Mouse (Mus musculus) kidney, adult 2 months (tissue): Measurements from ENCODE around the gene Eef1akmt3. TPM values are rescaled to one million over a fixed set of nuclear protein-coding genes. Genes with fewer than 3 reads are reported as not detected.

Source experiments
- DNase-seq: peaks from one replicate; pipeline ENCODE4 v3.0.0; 2021
- H3K27ac ChIP-seq: fragments of 200-500 bp; 2 replicates; pipeline ENCODE4 v1.5.1; 2012; ENCODE audit warnings: low read depth, low read length, control low read depth, inconsistent platforms; ENCODE audit not compliant: insufficient read depth
- H3K27me3 ChIP-seq: fragments of 200-500 bp; replicated peaks from 2 replicates; pipeline ENCODE4 v1.6.1; 2012; ENCODE audit warnings: mild to moderate bottlenecking, moderate library complexity, low read length, inconsistent platforms; ENCODE audit not compliant: control insufficient read depth, insufficient read depth
- H3K36me3 ChIP-seq: fragments of 200-500 bp; 2 replicates; pipeline ENCODE4 v1.6.1; 2012; ENCODE audit warnings: mild to moderate bottlenecking, moderate library complexity, low read length, inconsistent platforms; ENCODE audit not compliant: control insufficient read depth, insufficient read depth
- H3K4me1 ChIP-seq: fragments of 200-500 bp; 2 replicates; pipeline ENCODE4 v1.6.1; 2011; ENCODE audit warnings: low read length; ENCODE audit not compliant: control insufficient read depth, insufficient read depth
- H3K4me3 ChIP-seq: fragments of 200-500 bp; 2 replicates; pipeline ENCODE4 v1.5.1; 2011; ENCODE audit warnings: mild to moderate bottlenecking, low read depth, low read length, control low read depth; ENCODE audit not compliant: insufficient read depth
- CTCF ChIP-seq: fragments of 200-500 bp; conservative IDR thresholded peaks from 2 replicates; pipeline ENCODE4 v1.5.1; 2011; ENCODE audit warnings: low read depth, mild to moderate bottlenecking, control low read depth, low read length, moderate library complexity, mixed read lengths; ENCODE audit not compliant: insufficient read depth, insufficient read length
- POLR2A ChIP-seq: fragments of 200-500 bp; IDR thresholded peaks from one replicate; pipeline ENCODE4 v1.6.1; 2011; ENCODE audit warnings: low read depth, low read length, control low read depth
- WGBS: fragments of 180-500 bp; shearing (Covaris S2); methylation state at CpG from one replicate; pipeline ENCODE4 v1.1.7; 2018; 5-methylcytosine and 5-hydroxymethylcytosine counted together
- polyA plus RNA-seq: library from polyadenylated mRNA; depleted of rRNA; stranded (reverse); fragments of >200 nt; gene quantifications from 2 replicates; pipeline ENCODE4 v1.2.3, GENCODE M21; 2012

Eef1akmt3 gene
- polyA plus RNA-seq, 1 experiment = 3.1 TPM

DNA sequence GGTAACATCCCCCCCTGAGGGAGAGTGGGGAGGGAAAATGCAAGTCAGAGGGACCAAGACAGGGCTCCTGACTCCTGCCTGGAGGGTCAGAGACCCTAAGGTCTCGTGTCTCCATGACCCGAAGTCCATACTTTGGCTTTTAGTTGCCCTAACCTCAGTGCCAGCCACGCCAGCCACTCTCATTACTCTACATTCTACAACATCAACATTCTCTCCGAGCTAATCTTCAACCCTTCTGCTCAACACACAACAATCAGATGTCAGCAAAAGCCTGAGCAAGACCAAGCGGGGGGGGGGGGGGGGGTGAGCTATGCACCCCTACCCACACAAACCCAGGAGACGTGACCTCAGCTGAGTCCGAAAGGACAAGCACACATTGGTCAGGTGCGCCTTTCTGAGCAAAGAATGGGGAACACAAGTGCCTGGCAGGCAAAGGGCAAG, 8.0 kb downstream of the Eef1akmt3 start:
- Histone ChIP-seq H3K36me3 (0 out of 2 replicates have a peak, but pooled peaks cover 2% of the 10 kb centered on the region), H3K4me1 (peaks cover 15% of the 10 kb centered on the region; the same call in 1 of the 2 replicates), H3K4me3 (no peak overlapping the region), H3K27me3 (no peaks in the 10 kb centered on the region; the same call in 1 of the 2 replicates), H3K27ac (peak overlapping the region; percentile 92)
- 47% methylated on average over 8 of the region's 8 CpGs for WGBS
- TF ChIP-seq POLR2A = no peak
- TF ChIP-seq CTCF = no peak
- peak; percentile 88 for DNase-seq

DNA sequence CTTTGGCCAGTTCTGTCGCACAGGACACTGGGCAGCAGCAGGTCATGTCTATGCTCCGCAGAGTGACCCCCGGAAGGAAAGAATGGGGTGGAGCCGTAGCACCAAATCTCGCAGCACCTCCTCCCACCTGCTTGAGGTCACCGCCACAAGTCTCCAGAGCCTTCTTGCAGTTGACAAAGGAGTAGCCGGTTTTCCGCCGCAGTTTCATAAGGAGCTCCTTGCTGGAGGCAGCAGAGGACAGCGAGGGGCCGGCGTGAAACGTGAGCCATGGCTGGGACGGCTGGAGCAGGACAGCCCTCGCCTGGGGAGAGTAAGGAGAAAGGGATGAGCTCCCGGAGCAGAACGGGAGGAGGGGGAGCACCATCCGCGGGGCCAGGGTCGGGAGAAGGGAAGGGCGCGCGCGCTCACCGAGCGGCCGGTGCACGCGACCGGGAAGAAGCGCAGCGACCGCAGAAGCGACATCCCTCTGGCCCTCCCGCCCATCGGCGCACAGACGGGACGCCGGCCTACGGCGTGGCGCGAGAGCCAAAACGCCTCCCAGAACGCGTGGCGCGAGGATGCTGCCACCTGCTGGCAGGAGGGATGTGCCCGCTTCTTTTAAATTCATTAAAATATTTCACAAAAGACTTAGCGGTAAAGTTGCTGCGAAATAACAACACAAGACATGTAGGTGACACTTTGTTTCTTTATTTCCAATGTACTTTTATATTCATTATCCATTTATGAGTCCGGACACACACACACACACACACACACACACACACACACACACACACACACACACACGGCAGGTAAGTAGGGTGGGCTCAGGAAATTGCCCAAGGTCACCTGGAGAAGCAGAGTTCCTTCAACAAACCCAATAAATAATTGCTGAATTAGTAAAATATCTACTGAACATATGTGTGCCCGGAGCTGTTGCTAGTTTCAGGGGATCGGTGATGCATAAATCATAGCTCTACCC, 10.7 kb downstream of the Eef1akmt3 start, which contains the start of gene Tsfm:
Gene Tsfm (minus strand): TSS at position 505 of the 961 bp plus-strand sequence.
- Histone ChIP-seq H3K27me3 (no peaks in the 10 kb centered on the region; the same call in 1 of the 2 replicates), H3K27ac (peak within 1 kb of the TSS; percentile 79), H3K4me3 (peak within 1 kb of the TSS; percentile 75), H3K4me1 (peaks cover 11% of the 10 kb centered on the region; the same call in 1 of the 2 replicates), H3K36me3 (0 out of 2 replicates have a peak, but pooled peaks cover 2% of the 10 kb centered on the region)
- DNase-seq = peak; percentile 94
- peak; percentile 94 for TF ChIP-seq CTCF
- TF ChIP-seq POLR2A = no peak
- 3% methylated on average over 56 of the region's 56 CpGs for WGBS

DNA sequence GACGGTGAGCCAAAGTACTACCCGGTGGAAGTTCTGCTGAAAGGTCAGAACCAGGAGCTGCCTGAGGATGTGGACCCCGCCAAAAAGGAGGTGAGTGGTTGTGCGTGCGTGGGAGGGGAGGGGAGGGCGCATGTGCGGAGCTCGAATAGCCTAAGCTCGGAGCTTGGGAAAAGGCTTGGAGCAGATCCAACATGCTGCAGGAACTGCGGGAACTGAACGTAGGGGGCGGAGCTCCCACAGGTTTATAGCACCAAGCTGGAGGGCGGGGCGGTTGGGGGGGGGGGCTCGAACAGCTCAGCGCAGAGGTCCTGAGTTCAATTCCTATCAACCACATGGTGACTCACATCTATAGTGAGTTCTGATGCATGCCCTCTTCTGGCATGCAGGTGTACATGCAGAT, 22.9 kb downstream of the Eef1akmt3 start:
- Histone ChIP-seq H3K4me3 (no peak overlapping the region), H3K27me3 (no peaks in the 10 kb centered on the region), H3K36me3 (no peaks in the 10 kb centered on the region), H3K4me1 (no peaks in the 10 kb centered on the region), H3K27ac (no peak overlapping the region)
- TF ChIP-seq POLR2A = no peak
- no peak for TF ChIP-seq CTCF
- no peak for DNase-seq
- 61% methylated on average over 16 of the region's 16 CpGs for whole genome bisulfite sequencing

DNA sequence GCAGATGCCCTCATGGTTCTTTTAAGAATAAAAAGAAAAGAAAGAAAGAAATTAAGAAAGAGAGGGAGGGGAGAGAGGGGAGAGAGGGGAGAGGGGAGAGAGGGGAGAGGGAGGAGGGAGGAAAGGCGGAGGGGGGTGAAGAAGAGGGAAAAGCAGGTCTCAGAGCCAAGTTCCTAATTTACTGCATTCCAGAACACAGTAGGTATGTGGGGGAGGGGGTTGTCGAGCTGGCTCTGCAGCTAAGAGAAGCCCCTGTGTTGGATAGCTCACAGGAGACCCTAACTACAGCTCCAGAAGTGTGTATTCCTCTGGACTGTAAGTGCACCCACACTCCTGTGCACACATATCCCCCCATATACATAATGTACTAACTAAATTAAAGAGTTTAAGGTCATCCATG, 24.2 kb downstream of the Eef1akmt3 start:
- Histone ChIP-seq H3K27ac (no peak overlapping the region), H3K4me1 (no peaks in the 10 kb centered on the region), H3K4me3 (no peak overlapping the region), H3K36me3 (no peaks in the 10 kb centered on the region), H3K27me3 (no peaks in the 10 kb centered on the region)
- no peak for DNase-seq
- 17% methylated on average over 2 of the region's 2 CpGs for WGBS
- no peak for TF ChIP-seq POLR2A
- TF ChIP-seq CTCF = no peak

DNA sequence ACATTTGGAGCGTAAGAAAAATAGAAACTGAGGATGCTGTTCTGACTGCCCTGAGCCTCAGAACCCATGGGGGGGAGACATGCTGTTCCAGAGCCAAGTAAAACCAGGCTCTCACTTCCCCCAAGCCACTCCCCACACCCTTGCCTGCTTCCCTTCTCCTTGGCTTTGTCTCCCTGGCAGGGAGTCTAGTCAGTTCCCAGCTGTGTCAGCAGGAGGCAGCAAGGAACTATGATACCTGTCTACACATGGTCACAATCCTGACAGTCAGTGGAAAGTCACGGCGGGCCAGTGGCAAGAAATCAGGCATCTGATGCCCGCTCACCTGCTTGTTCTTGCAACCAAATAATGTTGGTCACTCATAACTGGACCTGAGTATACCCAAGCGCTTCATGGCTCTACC, 24.8 kb downstream of the Eef1akmt3 start:
- Histone ChIP-seq H3K27ac (no peak overlapping the region), H3K4me3 (no peak overlapping the region), H3K36me3 (no peaks in the 10 kb centered on the region), H3K27me3 (no peaks in the 10 kb centered on the region), H3K4me1 (no peaks in the 10 kb centered on the region)
- WGBS = 52% methylated on average over 5 of the region's 5 CpGs
- peak; percentile 68 for TF ChIP-seq CTCF
- no peak for TF ChIP-seq POLR2A
- DNase-seq = peak; percentile 63

DNA sequence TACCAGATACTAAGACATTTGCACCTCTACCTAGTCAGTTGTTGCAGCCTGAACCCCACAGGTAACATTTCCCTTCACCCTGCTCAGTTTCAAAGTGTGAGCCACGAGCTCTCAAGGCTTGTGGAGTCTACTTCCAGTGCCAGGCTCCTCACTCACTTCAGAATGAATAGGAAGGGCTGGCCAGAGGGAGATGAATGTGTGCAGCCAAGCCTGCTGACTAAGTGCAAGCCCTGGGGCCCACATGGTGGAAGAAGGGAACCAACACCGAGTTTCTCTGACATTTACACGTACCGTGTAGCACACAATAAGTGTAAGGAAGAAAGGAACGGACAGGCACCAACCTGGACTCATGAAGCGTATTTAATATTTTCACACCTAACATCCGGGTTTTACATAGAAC, 37.5 kb downstream of the Eef1akmt3 start:
- no peak overlapping the region for H3K27ac ChIP-seq
- H3K27me3 ChIP-seq = no peaks in the 10 kb centered on the region
- no peak for DNase-seq
- 74% methylated on average over 7 of the region's 7 CpGs for WGBS
- H3K36me3 ChIP-seq = no peaks in the 10 kb centered on the region
- no peak overlapping the region for H3K4me3 ChIP-seq
- no peak for TF ChIP-seq POLR2A
- TF ChIP-seq CTCF = no peak
- no peaks in the 10 kb centered on the region for H3K4me1 ChIP-seq

DNA sequence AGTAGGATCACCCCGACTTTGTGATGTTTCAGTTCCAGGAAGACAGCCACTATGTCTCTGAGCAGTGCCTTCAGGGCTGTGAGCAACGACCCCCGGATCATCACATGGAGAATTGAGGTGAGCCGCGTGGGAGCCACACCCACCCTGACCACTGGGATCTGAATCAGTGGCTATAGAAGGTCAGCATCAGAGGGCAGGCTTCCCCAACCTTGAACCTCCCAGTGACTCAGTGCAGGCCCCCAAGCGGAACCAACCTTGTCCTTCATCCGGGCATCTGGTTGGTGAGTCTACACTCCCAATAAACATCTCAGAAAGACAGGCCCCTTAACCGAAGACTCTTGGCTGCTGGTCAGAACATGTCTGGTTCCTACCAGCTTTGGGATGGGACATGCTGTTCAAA, 38.0 kb downstream of the Eef1akmt3 start:
- no peaks in the 10 kb centered on the region for H3K36me3 ChIP-seq
- H3K4me3 ChIP-seq = no peak overlapping the region
- H3K27me3 ChIP-seq = no peaks in the 10 kb centered on the region
- TF ChIP-seq CTCF = no peak
- TF ChIP-seq POLR2A = no peak
- no peaks in the 10 kb centered on the region for H3K4me1 ChIP-seq
- WGBS = 63% methylated on average over 8 of the region's 8 CpGs
- no peak overlapping the region for H3K27ac ChIP-seq
- no peak for DNase-seq
